Mouse (Mus musculus) lung, postnatal 25 days (tissue): ENCODE data around the gene Ercc4.

Experiments used
- DNase-seq: peaks from one replicate; pipeline ENCODE4 v3.0.0; 2022; ENCODE audit warnings: low spot score

Ercc4 gene

GRCm38 (mm10) chr16:13147810-13148555 lies 38.5 kb downstream of the Ercc4 start:
- DNase-seq, result no peak

GRCm38 (mm10) chr16:13149950-13150349 lies 40.5 kb downstream of the Ercc4 start:
- DNase-seq, result no peak

- no peak for DNase-seq
These were observed 41.3 kb downstream of the Ercc4 start for GRCm38 (mm10) chr16:13150790-13151189.

GRCm38 (mm10) chr16:13152475-13152874 lies 43.0 kb downstream of the Ercc4 start:
- no peak for DNase-seq

GRCm38 (mm10) chr16:13153215-13153614 lies 43.7 kb downstream of the Ercc4 start:
- no peak for DNase-seq

GRCm38 (mm10) chr16:13154352-13154751 lies 44.9 kb downstream of the Ercc4 start:
- no peak for DNase-seq

GRCm38 (mm10) chr16:13157314-13157713 lies 47.8 kb downstream of the Ercc4 start:
- no peak for DNase-seq

GRCm38 (mm10) chr16:13158153-13158670 lies 48.7 kb downstream of the Ercc4 start:
- DNase-seq, result no peak

GRCm38 (mm10) chr16:13158906-13159889 lies 49.7 kb downstream of the Ercc4 start:
- DNase-seq, result peak; percentile 39

GRCm38 (mm10) chr16:13159927-13160644 lies 50.6 kb downstream of the Ercc4 start:
- DNase-seq, result peak; percentile 93

- peak; percentile 33 for DNase-seq
These were observed 52.0 kb downstream of the Ercc4 start for GRCm38 (mm10) chr16:13161516-13161915.

GRCm38 (mm10) chr16:13167731-13168130 lies 58.2 kb downstream of the Ercc4 start:
- DNase-seq, result no peak

GRCm38 (mm10) chr16:13173055-13173742 lies 63.7 kb downstream of the Ercc4 start:
- DNase-seq, result no peak

- no peak for DNase-seq
These were observed 73.0 kb downstream of the Ercc4 start for GRCm38 (mm10) chr16:13182526-13182925.

- no peak for DNase-seq
These were observed 73.8 kb downstream of the Ercc4 start for GRCm38 (mm10) chr16:13183182-13183742.

- DNase-seq, result no peak
These were observed 74.9 kb downstream of the Ercc4 start for GRCm38 (mm10) chr16:13184381-13184780.

- peak; percentile 70 for DNase-seq
These were observed 80.1 kb downstream of the Ercc4 start for GRCm38 (mm10) chr16:13189430-13190107.

GRCm38 (mm10) chr16:13190471-13190870 lies 81.0 kb downstream of the Ercc4 start:
- no peak for DNase-seq

- no peak for DNase-seq
These were observed 81.7 kb downstream of the Ercc4 start for GRCm38 (mm10) chr16:13191166-13191565.

GRCm38 (mm10) chr16:13193663-13194071 lies 84.2 kb downstream of the Ercc4 start:
- peak; percentile 12 for DNase-seq
